Mouse (Mus musculus) forebrain, embryonic 11.5 days (tissue): ENCODE measurements around the gene Eps8l1. TPM values are rescaled to one million over a fixed set of nuclear protein-coding genes. Genes with fewer than 3 reads are reported as not detected.

Experiments
- microRNA-seq: library from miRNA; unstranded; fragments of <30 nt; microRNA quantifications from one replicate; pipeline ENCODE4, GENCODE M21; 2016; ENCODE audit not compliant: insufficient number of aligned reads
- polyA plus RNA-seq: library from polyadenylated mRNA; unstranded; fragments of >200 nt; fragmentation: Nextera tagmentation; extraction: Ambion mirVana; gene quantifications from 2 replicates; pipeline ENCODE4 v1.2.1, GENCODE M21; 2014

The Eps8l1 gene
- polyA plus RNA-seq, 1 experiment from 2014 or later, result 3.8 TPM

Small RNAs within 50 kb of the gene (microRNA-seq; reads per million reads assigned to microRNA genes)
- not detected for gene Gm24605

Other genes with a start within 250 kb of the Eps8l1 start
- gene Lilra5, start 222.9 kb upstream of the Eps8l1 start, polyA plus RNA-seq, result 0.16 TPM in 1 of 2 replicates, not detected in the other
- not detected in 2 replicates for gene Ncr1, start 123.0 kb upstream of the Eps8l1 start, polyA plus RNA-seq
- 0.28 and 1.0 TPM in 2 replicates for gene Gp6, start 62.9 kb upstream of the Eps8l1 start, polyA plus RNA-seq
- 28.4 and 31.0 TPM in 2 replicates for gene Rdh13, start 15.0 kb upstream of the Eps8l1 start, polyA plus RNA-seq
- gene Ppp1r12c, start 41.0 kb downstream of the Eps8l1 start, polyA plus RNA-seq, result 46.8 and 48.6 TPM in 2 replicates
- gene Tnnt1, start 55.7 kb downstream of the Eps8l1 start, polyA plus RNA-seq, result 4.2 and 5.6 TPM in 2 replicates
- 1.8 and 2.4 TPM in 2 replicates for gene Tnni3, start 63.6 kb downstream of the Eps8l1 start, polyA plus RNA-seq
- gene Dnaaf3, start 71.8 kb downstream of the Eps8l1 start, polyA plus RNA-seq, result 1.4 and 2.0 TPM in 2 replicates
- 13.5 and 15.3 TPM in 2 replicates for gene Syt5, start 86.9 kb downstream of the Eps8l1 start, polyA plus RNA-seq
- not detected in 2 replicates for gene Ptprh, start 143.4 kb downstream of the Eps8l1 start, polyA plus RNA-seq
- gene Tmem86b, start 170.7 kb downstream of the Eps8l1 start, polyA plus RNA-seq, result 2.3 and 3.4 TPM in 2 replicates
- 6.6 and 7.1 TPM in 2 replicates for gene Ppp6r1, start 198.3 kb downstream of the Eps8l1 start, polyA plus RNA-seq
- 115 TPM in 2 replicates for gene Hspbp1, start 224.4 kb downstream of the Eps8l1 start, polyA plus RNA-seq
- 2.8 and 3.1 TPM in 2 replicates for gene Brsk1, start 229.9 kb downstream of the Eps8l1 start, polyA plus RNA-seq